Mouse (Mus musculus) E14TG2a.4 (cell line): Measurements from ENCODE around the gene Enpp7.

Source experiments
- CTCF ChIP-seq: conservative IDR thresholded peaks from 2 replicates; pipeline ENCODE4 v1.5.1; 2014; ENCODE audit warnings: low read length
- NANOG ChIP-seq: IDR thresholded peaks from 2 replicates; pipeline ENCODE4 v1.6.1; 2014; ENCODE audit warnings: borderline replicate concordance, low read length, mixed read lengths

- TF ChIP-seq NANOG = no peak
- no peak for TF ChIP-seq CTCF
Observed at GRCm38 (mm10) chr11:119038744-119039484, 50.9 kb downstream of the Enpp7 start.
